Comparison of ENCODE assay signal across 7 mouse cellular contexts in genomic region chr8:122021725-122022124, GRCm38 (mm10).
DNase-seq lines count a peak whose midpoint lies in the region; ATAC-seq and TF ChIP-seq lines count a peak whose summit lies in the region.

No protein-coding gene starts in this region.

- no peak for ATAC-seq in kidney, embryonic 16.5 days (ENCODE audit: low FRiP score, low TSS enrichment)
- ATAC-seq in intestine, postnatal 0 days = peak; percentile 63

- H3K4me3 ChIP-seq in kidney, embryonic 16.5 days (ENCODE audit: low read length) = no peak overlapping the region
- H3K4me3 ChIP-seq in brown adipose tissue, adult 24 weeks (ENCODE audit: insufficient read depth, low read depth, low read length) = no peak overlapping the region
- no peak overlapping the region for H3K4me3 ChIP-seq in intestine, postnatal 0 days (ENCODE audit: low read depth, low read length)

- no peak overlapping the region for H3K9ac ChIP-seq in kidney, embryonic 16.5 days (replicated peaks; ENCODE audit: low read length)
- H3K9ac ChIP-seq in intestine, postnatal 0 days (ENCODE audit: low read depth, low read length) = no peak overlapping the region

- no peaks in the 10 kb centered on the region for H3K4me1 ChIP-seq in kidney, embryonic 16.5 days (ENCODE audit: insufficient read depth, low read length)
- H3K4me1 ChIP-seq in brown adipose tissue, adult 24 weeks (ENCODE audit: control insufficient read depth, insufficient read depth, insufficient read length, low read length) = peaks cover 6% of the 10 kb centered on the region
- no peaks in the 10 kb centered on the region for H3K4me1 ChIP-seq in intestine, postnatal 0 days (replicated peaks; ENCODE audit: control insufficient read depth, insufficient read depth, low read length)

- no peak overlapping the region; the same call in 1 of the 2 replicates for H3K27ac ChIP-seq in kidney, embryonic 16.5 days (ENCODE audit: low read length)
- H3K27ac ChIP-seq in brown adipose tissue, adult 24 weeks (replicated peaks; ENCODE audit: low read depth, low read length) = peak overlapping the region; percentile 30; the same call in 1 of the 2 replicates
- no peak overlapping the region for H3K27ac ChIP-seq in intestine, postnatal 0 days (ENCODE audit: low read depth, low read length)

- TF ChIP-seq CTCF in intestine, postnatal 0 days (IDR thresholded peaks at IDR 0.05; ENCODE audit: low read depth) = no peak

- no peaks in the 10 kb centered on the region for H3K27me3 ChIP-seq in kidney, embryonic 16.5 days (ENCODE audit: insufficient read depth, low read length)
- no peaks in the 10 kb centered on the region for H3K27me3 ChIP-seq in intestine, postnatal 0 days (replicated peaks; ENCODE audit: control insufficient read depth, insufficient read depth, low read length)

- H3K4me2 ChIP-seq in kidney, embryonic 16.5 days (replicated peaks; ENCODE audit: low read depth, low read length) = no peak overlapping the region
- no peak overlapping the region for H3K4me2 ChIP-seq in intestine, postnatal 0 days (replicated peaks; ENCODE audit: low read depth)

- DNase-seq in kidney, adult 9 months = peak; percentile 81
- DNase-seq in lung, postnatal 4 days = peak; percentile 46 to 70
- DNase-seq in cerebellum, adult 11 months = no peak
- DNase-seq in spleen, adult 12 weeks (ENCODE audit: low spot score) = no peak

- no peaks in the 10 kb centered on the region for H3K9me3 ChIP-seq in kidney, embryonic 16.5 days (ENCODE audit: low read length)
- H3K9me3 ChIP-seq in intestine, postnatal 0 days (ENCODE audit: control insufficient read depth) = no peaks in the 10 kb centered on the region

- 80% methylated on average over 2 of the region's 2 CpGs for WGBS in kidney, embryonic 16.5 days
- WGBS in intestine, postnatal 0 days = 60% methylated on average over 2 of the region's 2 CpGs

- H3K36me3 ChIP-seq in kidney, embryonic 16.5 days (ENCODE audit: insufficient read depth, low read length) = peaks cover 36% of the 10 kb centered on the region
- peaks cover 42% of the 10 kb centered on the region for H3K36me3 ChIP-seq in intestine, postnatal 0 days (ENCODE audit: control insufficient read depth, insufficient read depth)

Comparison
In these comparisons a context has a peak if more than half of its experiments do, and no peak if none do; other contexts are left out.
1. DNase-seq: peak in kidney, adult 9 months (single experiment) and lung, postnatal 4 days (2 of 2); none in cerebellum, adult 11 months (single experiment) and spleen, adult 12 weeks (single experiment).